25 mouse cellular contexts compared by ENCODE assay signal in genomic region chr1:126637515-126637914, GRCm38 (mm10).
DNase-seq lines count a peak whose midpoint lies in the region; ATAC-seq and TF ChIP-seq lines count a peak whose summit lies in the region.
"Had no signal": no experiment of that assay in that cellular context is flagged by ENCODE, and none has a peak within 500 bp of the region (broad histone marks: within the 10 kb centered on the region; RNA-seq: fewer than 3 reads in every experiment).

No protein-coding gene starts in this region.

- H3K4me3 ChIP-seq in lung, embryonic 15.5 days = no peak overlapping the region
- no peak overlapping the region for H3K4me3 ChIP-seq in lung, postnatal 0 days (ENCODE audit: low read depth, low read length)
- H3K4me3 ChIP-seq in lung, adult 2 months (replicated peaks; ENCODE audit: extremely low read depth, low read depth, low read length) = no peak overlapping the region
- H3K4me3 ChIP-seq in midbrain, embryonic 11.5 days (ENCODE audit: low read depth, low read length) = no peak overlapping the region
- no peak overlapping the region for H3K4me3 ChIP-seq in midbrain, postnatal 0 days (ENCODE audit: low read depth, low read length)
- H3K4me3 ChIP-seq: embryonic facial prominence, embryonic 10.5 days; embryonic facial prominence, embryonic 12.5 days; forebrain, embryonic 13.5 days had no signal

- no peak for TF ChIP-seq POLR2A in lung, adult 2 months (IDR thresholded peaks at IDR 0.05; ENCODE audit: borderline replicate concordance, extremely low read depth, low read depth, low read length)

- H3K4me2 ChIP-seq in lung, embryonic 15.5 days = no peak overlapping the region
- no peak overlapping the region for H3K4me2 ChIP-seq in lung, postnatal 0 days (replicated peaks; ENCODE audit: low read depth, low read length)
- no peak overlapping the region for H3K4me2 ChIP-seq in midbrain, embryonic 11.5 days
- no peak overlapping the region for H3K4me2 ChIP-seq in midbrain, postnatal 0 days (ENCODE audit: low read depth, low read length, poor library complexity, severe bottlenecking)
- H3K4me2 ChIP-seq: embryonic facial prominence, embryonic 12.5 days; forebrain, embryonic 13.5 days had no signal

- H3K9ac ChIP-seq in lung, embryonic 15.5 days = no peak overlapping the region
- H3K9ac ChIP-seq in lung, postnatal 0 days (replicated peaks; ENCODE audit: low read depth) = no peak overlapping the region
- H3K9ac ChIP-seq in midbrain, embryonic 11.5 days (ENCODE audit: low read length) = no peak overlapping the region
- H3K9ac ChIP-seq in midbrain, postnatal 0 days (replicated peaks; ENCODE audit: low read length, poor library complexity, severe bottlenecking) = no peak overlapping the region
- H3K9ac ChIP-seq: embryonic facial prominence, embryonic 12.5 days; forebrain, embryonic 13.5 days had no signal

- H3K4me1 ChIP-seq in lung, embryonic 15.5 days = 0 out of 2 replicates have a peak, but pooled peaks cover 4% of the 10 kb centered on the region
- H3K4me1 ChIP-seq in lung, postnatal 0 days (ENCODE audit: insufficient read depth, low read depth, low read length) = no peaks in the 10 kb centered on the region
- H3K4me1 ChIP-seq in lung, adult 2 months (ENCODE audit: control insufficient read depth, insufficient read depth, low read length) = peaks cover 5% of the 10 kb centered on the region
- H3K4me1 ChIP-seq in midbrain, embryonic 11.5 days (ENCODE audit: control insufficient read depth, insufficient read depth, low read length) = no peaks in the 10 kb centered on the region
- H3K4me1 ChIP-seq in midbrain, postnatal 0 days (ENCODE audit: insufficient read depth, low read length) = no peaks in the 10 kb centered on the region
- H3K4me1 ChIP-seq: embryonic facial prominence, embryonic 10.5 days; embryonic facial prominence, embryonic 12.5 days; forebrain, embryonic 13.5 days had no signal

- H3K27ac ChIP-seq in lung, embryonic 15.5 days = peak overlapping the region; percentile 3; the same call in 1 of the 2 replicates
- H3K27ac ChIP-seq in lung, postnatal 0 days (ENCODE audit: low read length) = no peak overlapping the region
- H3K27ac ChIP-seq in midbrain, embryonic 11.5 days (ENCODE audit: low read depth, low read length) = no peak overlapping the region
- no peak overlapping the region for H3K27ac ChIP-seq in midbrain, postnatal 0 days (ENCODE audit: low read depth, low read length)
- H3K27ac ChIP-seq: embryonic facial prominence, embryonic 10.5 days; embryonic facial prominence, embryonic 12.5 days; forebrain, embryonic 13.5 days had no signal

- H3K36me3 ChIP-seq in lung, embryonic 15.5 days = no peaks in the 10 kb centered on the region
- H3K36me3 ChIP-seq in lung, postnatal 0 days (ENCODE audit: insufficient read depth, low read length) = no peaks in the 10 kb centered on the region
- no peaks in the 10 kb centered on the region for H3K36me3 ChIP-seq in midbrain, embryonic 11.5 days (ENCODE audit: control insufficient read depth, insufficient read depth, low read length)
- H3K36me3 ChIP-seq in midbrain, postnatal 0 days (ENCODE audit: insufficient read depth, low read length) = no peaks in the 10 kb centered on the region
- H3K36me3 ChIP-seq: embryonic facial prominence, embryonic 10.5 days; embryonic facial prominence, embryonic 12.5 days; G1E had no signal

- 44% methylated on average over 1 of the region's 1 CpGs for WGBS in lung, embryonic 15.5 days
- WGBS in lung, postnatal 0 days = 58% methylated on average over 1 of the region's 1 CpGs
- WGBS in lung, adult 2 months = 65% methylated on average over 1 of the region's 1 CpGs
- 95% methylated on average over 1 of the region's 1 CpGs for WGBS in midbrain, embryonic 11.5 days
- 100% methylated on average over 1 of the region's 1 CpGs for WGBS in midbrain, postnatal 0 days

- no peak for ATAC-seq in lung, embryonic 15.5 days (ENCODE audit: borderline replicate concordance, extremely low read depth, low FRiP score, low TSS enrichment)
- peak; percentile 80 for ATAC-seq in lung, postnatal 0 days
- no peak for ATAC-seq in midbrain, embryonic 11.5 days (ENCODE audit: low FRiP score)
- ATAC-seq in midbrain, postnatal 0 days (ENCODE audit: low FRiP score) = no peak
- ATAC-seq: activated CD4-positive, CD25-positive, alpha-beta regulatory T cell, adult 4 months; CD4-positive, CD25-positive, alpha-beta regulatory T cell, adult 4 months; forebrain, embryonic 13.5 days; Patski had no signal

- H3K27me3 ChIP-seq in lung, embryonic 15.5 days = no peaks in the 10 kb centered on the region
- no peaks in the 10 kb centered on the region for H3K27me3 ChIP-seq in lung, postnatal 0 days (replicated peaks; ENCODE audit: insufficient read depth, low read length)
- no peaks in the 10 kb centered on the region for H3K27me3 ChIP-seq in midbrain, embryonic 11.5 days (ENCODE audit: control insufficient read depth, insufficient read depth, low read length)
- H3K27me3 ChIP-seq in midbrain, postnatal 0 days (ENCODE audit: insufficient read depth, low read length) = no peaks in the 10 kb centered on the region
- H3K27me3 ChIP-seq: CH12.LX; embryonic facial prominence, embryonic 12.5 days; forebrain, embryonic 13.5 days; Patski had no signal

- no peaks in the 10 kb centered on the region for H3K9me3 ChIP-seq in lung, embryonic 15.5 days
- H3K9me3 ChIP-seq in lung, postnatal 0 days (ENCODE audit: low read length) = no peaks in the 10 kb centered on the region
- H3K9me3 ChIP-seq in midbrain, embryonic 11.5 days (ENCODE audit: control insufficient read depth, low read length) = no peaks in the 10 kb centered on the region
- H3K9me3 ChIP-seq in midbrain, postnatal 0 days (ENCODE audit: low read length) = no peaks in the 10 kb centered on the region
- H3K9me3 ChIP-seq: embryonic facial prominence, embryonic 10.5 days; embryonic facial prominence, embryonic 12.5 days; forebrain, embryonic 13.5 days had no signal

- no peak for TF ChIP-seq CTCF in lung, postnatal 0 days (IDR thresholded peaks at IDR 0.05)
- no peak for TF ChIP-seq CTCF in lung, adult 2 months (IDR thresholded peaks at IDR 0.05; ENCODE audit: insufficient read depth, low read length)
- no peak for TF ChIP-seq CTCF in midbrain, postnatal 0 days (IDR thresholded peaks at IDR 0.05)

- peak; percentile 12 for DNase-seq in heart, adult 11 months
- DNase-seq in heart, adult 9 months (ENCODE audit: low spot score in 2 of 2) = no peak
- no peak for DNase-seq in lung, postnatal 4 days
- DNase-seq in lung, postnatal 0 days (ENCODE audit: low spot score) = peak; percentile 60
- DNase-seq in lung, adult 2 months = no peak
- DNase-seq in midbrain, embryonic 11.5 days (ENCODE audit: low spot score, missing footprints) = peak; percentile 65
- DNase-seq in midbrain, postnatal 0 days (ENCODE audit: low spot score) = no peak
- DNase-seq: adrenal gland, adult 8-10 months; adrenal gland, postnatal 14 days; adrenal gland, postnatal 36 days; B cell, adult 2 months; cerebellum, adult 11-12 months; cerebellum, adult 2 months; cerebellum, adult 9-10 months; cerebellum, postnatal 10 days; cerebellum, postnatal 25 days had no signal

- peak; percentile 98 for TF ChIP-seq EP300 in lung, postnatal 0 days (IDR thresholded peaks at IDR 0.05)

Comparison
In these comparisons a context has a peak if more than half of its experiments do, and no peak if none do; other contexts are left out.
1. DNase-seq: peak in heart, adult 11 months (single experiment), lung, postnatal 0 days (single experiment) and midbrain, embryonic 11.5 days (single experiment); none in heart, adult 9 months (0 of 2), lung, postnatal 4 days (0 of 2), lung, adult 2 months (single experiment) and midbrain, postnatal 0 days (single experiment).